Comparison of ENCODE assay signal across 25 mouse cellular contexts in genomic region chr1:170536344-170536743, GRCm38 (mm10). TPM values are rescaled to one million over a fixed set of nuclear protein-coding genes. Genes with fewer than 3 reads are reported as not detected.
DNase-seq lines count a peak whose midpoint lies in the region; ATAC-seq lines count a peak whose summit lies in the region.
"Had no signal": no experiment of that assay in that cellular context is flagged by ENCODE, and none has a peak within 500 bp of the region (broad histone marks: within the 10 kb centered on the region; RNA-seq: fewer than 3 reads in every experiment).

No protein-coding gene starts in this region.

- peaks cover 45% of the 10 kb centered on the region for H3K36me3 ChIP-seq in megakaryocyte, embryonic 14.5 days (replicated peaks; ENCODE audit: low read length)
- H3K36me3 ChIP-seq: embryonic facial prominence, embryonic 10.5 days; embryonic facial prominence, embryonic 13.5 days; heart, embryonic 15.5 days had no signal

- peaks cover 88% of the 10 kb centered on the region for H3K4me1 ChIP-seq in megakaryocyte, embryonic 14.5 days

- no peak for DNase-seq in embryo, embryonic 11 days
- DNase-seq: adrenal gland, adult 8-10 months; adrenal gland, postnatal 25 days; cerebellum, adult 18-20 months; cerebellum, adult 9-10 months; cerebellum, postnatal 14 days; gastrocnemius, postnatal 10 days; heart, adult 18-20 months; heart, postnatal 10 days; heart, postnatal 36 days had no signal

- peak overlapping the region; percentile 56 for H3K4me3 ChIP-seq in megakaryocyte, embryonic 14.5 days (replicated peaks)
- H3K4me3 ChIP-seq: embryonic facial prominence, embryonic 10.5 days; embryonic facial prominence, embryonic 13.5 days; forebrain, embryonic 10.5 days; forebrain, embryonic 13.5 days; heart, embryonic 12.5 days; heart, embryonic 15.5 days had no signal

- H3K9me3 ChIP-seq in megakaryocyte, embryonic 14.5 days, result peaks cover 9% of the 10 kb centered on the region
- H3K9me3 ChIP-seq: embryonic facial prominence, embryonic 10.5 days; embryonic facial prominence, embryonic 13.5 days; forebrain, embryonic 10.5 days; forebrain, embryonic 13.5 days; heart, embryonic 15.5 days had no signal

- H3K27me3 ChIP-seq in megakaryocyte, embryonic 14.5 days (replicated peaks), result no peaks in the 10 kb centered on the region
- H3K27me3 ChIP-seq: embryonic facial prominence, embryonic 13.5 days; forebrain, embryonic 13.5 days; heart, embryonic 12.5 days; heart, embryonic 15.5 days had no signal

- ATAC-seq in megakaryocyte, adult 5-6 weeks (ENCODE audit: poor library complexity, severe bottlenecking), result no peak
- peak; percentile 53 for ATAC-seq in common myeloid progenitor, adult 5-6 weeks (replicated peaks; ENCODE audit: low read depth, poor library complexity, severe bottlenecking)
- peak; percentile 23 for ATAC-seq in megakaryocyte progenitor cell, adult 5-6 weeks (replicated peaks; ENCODE audit: poor library complexity)
- no peak for ATAC-seq in erythroblast, adult 5-6 weeks (replicated peaks; ENCODE audit: low FRiP score, poor library complexity, severe bottlenecking)
- ATAC-seq: activated CD4-positive, CD25-positive, alpha-beta regulatory T cell, adult 4 months; forebrain, embryonic 13.5 days; forebrain, embryonic 16.5 days; hindbrain, postnatal 0 days; inflammation-experienced regulatory T-cells, adult 6 months had no signal

RNA-seq across cellular contexts. Expression of gene Nos1ap, which starts 53.3 kb away (rescaled TPM):
- polyA plus RNA-seq in megakaryocyte, embryonic 14.5 days (2012; ENCODE audit: insufficient read depth, low replicate concordance), result 9.9 and 28.1 TPM in 2 replicates
- 9.8 and 11.6 TPM in 2 replicates for total RNA-seq in megakaryocyte, adult 5-6 weeks (2015)
- 2.5 and 3.0 TPM in 2 replicates for total RNA-seq in megakaryocyte, adult 5-6 weeks (2017)
- total RNA-seq in common myeloid progenitor, adult 5-6 weeks (2017), result 9.5 and 13.7 TPM in 2 replicates
- total RNA-seq in megakaryocyte progenitor cell, adult 5-6 weeks (2015), result 9.9 and 12.4 TPM in 2 replicates
- total RNA-seq in megakaryocyte progenitor cell, adult 5-6 weeks (2017), result 5.8 and 10.3 TPM in 2 replicates
- total RNA-seq in erythroblast, adult 5-6 weeks (2015; ENCODE audit: low replicate concordance), result 23.4 and 25.4 TPM in 2 replicates
- 22.6 and 26.9 TPM in 2 replicates for total RNA-seq in erythroblast, adult 5-6 weeks (2017; ENCODE audit: low replicate concordance)
- polyA plus RNA-seq: activated CD4-positive, CD25-positive, alpha-beta regulatory T cell, adult 4 months; inflammation-experienced regulatory T-cells, adult 6 months had no signal

Comparison
In these comparisons a context has a peak if more than half of its experiments do, and no peak if none do; other contexts are left out.
1. ATAC-seq: peak in common myeloid progenitor, adult 5-6 weeks (single experiment) and megakaryocyte progenitor cell, adult 5-6 weeks (single experiment); none in megakaryocyte, adult 5-6 weeks (single experiment) and erythroblast, adult 5-6 weeks (single experiment).